Mouse (Mus musculus) induced T-regulatory cell, adult 2 months (primary cell): Measurements from ENCODE around the gene Slfn14.
A peak's percentile ranks its signal among the peaks of the same experiment; 100 is the strongest.
"Not testable (repeated sequence)": the region's sequence is repeated elsewhere in the genome, so short reads cannot be mapped to it uniquely, and the experiment has no call there.

Experiments
- DNase-seq: peaks from one replicate; pipeline ENCODE4 v3.0.0-alpha.2; 2012; ENCODE audit warnings: low read depth

Gene Slfn14

GRCm38 (mm10) chr11:83282084-83282483 lies 4.4 kb downstream of the Slfn14 start:
- no peak for DNase-seq

- no peak for DNase-seq
These were observed 6.8 kb downstream of the Slfn14 start for GRCm38 (mm10) chr11:83279691-83280090.

GRCm38 (mm10) chr11:83279024-83279423 lies 7.5 kb downstream of the Slfn14 start:
- DNase-seq = no peak

- no peak for DNase-seq
These were observed 10.3 kb downstream of the Slfn14 start for GRCm38 (mm10) chr11:83276251-83276650.

GRCm38 (mm10) chr11:83271951-83272843 lies 14.3 kb downstream of the Slfn14 start:
- DNase-seq = peak; percentile 77

GRCm38 (mm10) chr11:83271151-83271950 lies 15.2 kb downstream of the Slfn14 start:
- DNase-seq = peak; percentile 94

- DNase-seq = no peak
These were observed 15.7 kb downstream of the Slfn14 start for GRCm38 (mm10) chr11:83270842-83271150.

- DNase-seq = peak; percentile 63
These were observed 23.4 kb downstream of the Slfn14 start for GRCm38 (mm10) chr11:83263146-83263545.

- no peak for DNase-seq
These were observed 23.9 kb downstream of the Slfn14 start for GRCm38 (mm10) chr11:83262673-83263072.

GRCm38 (mm10) chr11:83257211-83257610 lies 29.3 kb downstream of the Slfn14 start:
- not testable (repeated sequence) for DNase-seq

- no peak for DNase-seq
These were observed 46.7 kb downstream of the Slfn14 start for GRCm38 (mm10) chr11:83239811-83240210.

GRCm38 (mm10) chr11:83238389-83238788 lies 48.1 kb downstream of the Slfn14 start:
- DNase-seq = no peak

- peak; percentile 19 for DNase-seq
These were observed 49.1 kb downstream of the Slfn14 start for GRCm38 (mm10) chr11:83237390-83237789.

- not testable (repeated sequence) for DNase-seq
These were observed 52.9 kb downstream of the Slfn14 start for GRCm38 (mm10) chr11:83233621-83234020.

- DNase-seq = peak; percentile 74
These were observed 55.6 kb downstream of the Slfn14 start for GRCm38 (mm10) chr11:83230966-83231365.

GRCm38 (mm10) chr11:83227926-83228723 lies 58.4 kb downstream of the Slfn14 start:
- no peak for DNase-seq

- DNase-seq = peak; percentile 36
These were observed 61.1 kb downstream of the Slfn14 start for GRCm38 (mm10) chr11:83225371-83225960.
